Mouse (Mus musculus): ENCODE measurements at regions not wholly inside any gene's neighbourhood (a gene's known extent, or its start where the extent isn't known, plus 50 kb on each side); places are given as distances from the start of the nearest gene placed in this dataset.

DNA sequence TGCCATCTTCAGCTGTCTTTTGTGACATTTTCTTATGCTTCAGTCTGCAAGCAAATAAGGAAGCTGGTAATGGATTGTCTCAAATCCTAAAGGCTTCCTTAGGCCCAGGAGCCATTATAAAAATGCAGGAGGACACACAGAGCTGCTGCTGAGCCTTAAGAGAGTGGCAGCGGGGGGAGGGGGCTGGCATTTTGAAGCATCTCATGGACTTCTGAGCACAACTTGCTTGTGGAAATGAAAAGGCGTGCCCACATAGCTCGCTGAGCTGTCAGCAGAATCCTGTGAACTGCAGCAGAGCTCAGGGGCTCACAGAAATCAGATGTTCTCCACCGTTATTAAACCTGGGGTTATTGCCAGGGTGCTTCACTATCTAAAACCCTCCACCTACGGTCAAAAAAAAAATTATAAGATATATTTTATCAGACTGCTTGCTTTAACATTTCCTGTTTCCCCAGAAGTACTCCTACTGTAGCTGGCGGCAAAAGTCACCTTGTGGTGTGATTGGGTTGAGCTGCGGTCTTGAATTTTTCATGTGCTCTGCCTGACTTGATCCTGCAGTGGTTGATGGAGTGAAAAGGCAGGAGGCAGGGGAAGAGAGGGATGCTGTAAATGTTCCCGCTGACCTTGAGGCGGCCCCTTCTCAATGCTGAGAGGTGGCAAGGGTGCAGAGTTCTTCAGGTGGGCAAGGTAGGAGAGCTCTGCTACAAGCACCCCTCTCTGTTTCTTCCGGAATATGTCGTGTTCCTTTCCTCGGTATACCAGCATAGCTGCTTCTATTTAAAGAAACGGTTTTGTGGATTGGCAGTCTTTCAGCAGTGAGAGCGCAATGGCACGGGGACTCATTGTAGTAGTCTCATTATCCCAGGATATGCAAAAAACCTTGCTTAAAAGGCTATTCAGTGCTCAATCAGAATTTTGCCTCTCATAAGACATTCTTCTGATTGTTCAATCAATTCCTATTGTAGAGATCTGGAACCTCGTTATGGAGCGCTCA is 71.4 kb upstream of the Krr1 start:
- WGBS, result 68% methylated on average over 17 of the region's 17 CpGs
- no peak overlapping the region for H3K4me2 ChIP-seq (replicated peaks)

DNA sequence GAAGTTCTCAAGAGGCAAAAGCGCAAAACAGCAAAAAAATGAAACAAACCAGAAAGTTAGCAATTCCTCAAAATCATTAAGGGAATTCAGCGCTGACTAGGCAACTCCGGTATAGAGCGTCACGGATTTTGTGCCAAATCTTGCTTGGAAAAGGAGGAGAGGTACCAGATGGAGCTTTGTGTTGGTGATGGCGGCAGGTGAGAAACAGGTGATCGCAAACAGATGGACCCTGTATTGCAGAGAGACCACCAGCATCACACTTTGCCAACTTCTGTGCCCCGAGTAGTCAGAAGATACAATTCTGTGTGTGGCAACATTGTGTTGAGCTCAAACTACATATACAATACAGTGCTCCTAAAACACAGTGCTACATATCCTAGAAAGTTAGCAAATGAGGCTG is 68.5 kb upstream of the Krr1 start:
- WGBS, result 88% methylated on average over 8 of the region's 8 CpGs
- H3K9ac ChIP-seq, result no peak overlapping the region
- H3K27me3 ChIP-seq, result no peaks in the 10 kb centered on the region
- no peaks in the 10 kb centered on the region for H3K36me3 ChIP-seq
- no peak overlapping the region for H3K4me2 ChIP-seq (replicated peaks)
- ATAC-seq (ENCODE audit: low FRiP score, low read depth), result no peak
- no peak overlapping the region for H3K27ac ChIP-seq
- no peak overlapping the region for H3K4me3 ChIP-seq
- H3K9me3 ChIP-seq, result no peaks in the 10 kb centered on the region
- 0 out of 2 replicates have a peak, but pooled peaks cover 9% of the 10 kb centered on the region for H3K4me1 ChIP-seq

More for the DNA sequence above, 71.4 kb upstream of the Krr1 start:
- Histone ChIP-seq H3K9me3 (no peaks in the 10 kb centered on the region), H3K4me3 (no peak overlapping the region), H3K4me1 (0 out of 2 replicates have a peak, but pooled peaks cover 9% of the 10 kb centered on the region), H3K36me3 (no peaks in the 10 kb centered on the region), H3K9ac (no peak overlapping the region), H3K27me3 (no peaks in the 10 kb centered on the region), H3K27ac (no peak overlapping the region)
- no peak for ATAC-seq (ENCODE audit: low FRiP score, low read depth)

DNA sequence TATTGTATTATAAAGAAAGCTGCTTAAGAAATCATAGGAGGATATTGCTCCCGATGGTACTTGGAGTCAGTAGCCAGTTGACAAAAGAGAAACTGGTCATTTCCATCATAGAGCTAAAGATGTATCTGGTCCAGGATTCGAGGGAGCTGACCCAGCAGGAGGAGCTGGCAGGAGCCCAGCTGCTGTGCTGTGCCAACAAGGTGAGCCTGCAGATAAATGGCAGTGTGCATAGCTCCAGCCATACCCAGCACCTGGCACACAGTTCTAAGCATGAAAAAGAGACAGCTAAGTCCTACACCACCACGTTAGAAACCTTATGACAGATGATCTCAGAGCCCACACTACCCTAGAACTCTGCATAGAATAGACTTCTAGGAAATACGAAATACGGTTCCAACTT is 64.6 kb upstream of the Krr1 start:
- Histone ChIP-seq H3K9ac (no peak overlapping the region), H3K36me3 (no peaks in the 10 kb centered on the region)
- 85% methylated on average over 5 of the region's 5 CpGs for WGBS

DNA sequence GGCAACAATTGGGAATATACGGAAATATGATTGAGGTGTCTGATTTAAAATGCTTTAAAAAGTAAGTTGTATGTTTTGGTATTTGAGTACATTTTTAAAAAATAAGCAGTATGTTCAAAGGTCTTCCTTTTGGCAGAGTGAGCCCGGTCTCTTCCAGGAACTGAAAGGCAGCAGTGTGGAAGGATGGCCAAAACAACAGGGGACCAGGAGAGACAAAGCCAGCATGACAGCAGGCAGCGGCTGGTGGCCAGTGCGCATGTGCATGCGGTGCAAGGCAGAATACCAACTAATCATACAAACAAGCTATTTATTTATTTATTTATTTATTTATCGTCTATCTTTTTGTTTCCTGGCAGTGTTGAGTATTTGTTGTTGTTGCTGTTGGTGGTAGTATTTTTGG is 59.9 kb upstream of the Krr1 start:
- Histone ChIP-seq H3K9me3 (no peaks in the 10 kb centered on the region), H3K4me1 (no peaks in the 10 kb centered on the region), H3K4me3 (no peak overlapping the region), H3K4me2 (replicated peaks) (no peak overlapping the region), H3K9ac (no peak overlapping the region), H3K27me3 (no peaks in the 10 kb centered on the region), H3K27ac (no peak overlapping the region), H3K36me3 (no peaks in the 10 kb centered on the region)
- WGBS, result 94% methylated on average over 6 of the region's 6 CpGs
- no peak for ATAC-seq (ENCODE audit: low FRiP score, low read depth)

More for the DNA sequence above, 64.6 kb upstream of the Krr1 start:
- Histone ChIP-seq H3K4me3 (no peak overlapping the region), H3K27ac (no peak overlapping the region), H3K4me2 (replicated peaks) (no peak overlapping the region), H3K27me3 (no peaks in the 10 kb centered on the region), H3K4me1 (no peaks in the 10 kb centered on the region), H3K9me3 (no peaks in the 10 kb centered on the region)
- ATAC-seq (ENCODE audit: low FRiP score, low read depth), result no peak

DNA sequence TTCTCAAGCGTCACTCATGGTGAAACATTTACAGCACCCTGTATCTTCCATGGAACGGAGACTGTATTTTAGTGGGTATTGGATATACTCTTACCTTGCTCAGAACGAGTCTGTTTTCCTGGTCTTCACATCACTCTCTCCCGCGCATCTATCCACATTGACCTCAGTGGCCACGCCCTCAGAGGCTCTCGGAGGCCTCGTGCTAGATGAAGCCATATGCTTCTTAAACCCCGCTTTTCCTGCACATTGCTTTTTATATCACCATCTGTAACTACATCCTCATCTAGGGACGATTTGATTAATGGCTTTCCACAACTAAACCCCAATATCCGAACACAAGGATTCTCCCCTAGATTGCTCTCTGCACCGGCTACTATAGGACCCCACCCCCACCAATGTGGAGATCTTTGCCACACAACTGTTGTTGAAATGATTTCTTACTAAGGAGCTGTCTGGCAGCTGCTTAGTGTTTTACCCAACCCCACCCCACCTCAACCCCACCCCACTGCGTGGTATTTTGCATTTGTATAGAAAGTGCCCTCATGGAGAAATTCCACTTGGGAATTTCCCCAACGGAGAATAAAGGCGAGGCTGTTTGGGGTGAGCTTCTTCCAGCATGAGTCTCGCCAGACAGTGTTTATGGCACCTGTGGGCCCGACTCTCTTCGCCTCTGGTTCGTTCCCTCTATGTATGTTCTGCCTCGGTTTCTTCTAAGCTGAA is 59.2 kb upstream of the Krr1 start:
- Histone ChIP-seq H3K36me3 (no peaks in the 10 kb centered on the region), H3K4me1 (no peaks in the 10 kb centered on the region), H3K27me3 (no peaks in the 10 kb centered on the region), H3K4me2 (replicated peaks) (no peak overlapping the region), H3K9me3 (no peaks in the 10 kb centered on the region), H3K4me3 (no peak overlapping the region), H3K9ac (no peak overlapping the region), H3K27ac (no peak overlapping the region)
- ATAC-seq (ENCODE audit: low FRiP score, low read depth), result no peak
- 83% methylated on average over 20 of the region's 20 CpGs for WGBS

DNA sequence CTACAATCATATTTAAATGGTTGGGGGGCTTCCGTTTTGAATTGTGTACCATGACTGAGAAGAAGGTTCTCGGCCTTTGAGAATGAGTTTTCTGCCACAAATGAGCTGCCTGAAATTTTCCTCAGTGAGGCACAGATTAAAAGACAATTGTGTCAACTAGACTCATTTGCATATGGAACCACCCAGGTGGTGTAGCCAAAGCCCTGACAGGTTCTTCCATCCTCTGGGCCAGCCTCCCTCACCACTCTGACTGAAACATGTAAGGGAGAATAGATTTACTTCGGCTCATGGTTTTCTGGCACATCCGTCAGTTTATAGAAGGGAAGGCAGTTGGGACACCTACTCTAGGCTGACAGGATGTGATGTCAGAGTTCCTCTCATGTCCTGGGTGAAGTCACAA is 58.2 kb upstream of the Krr1 start:
- Histone ChIP-seq H3K27me3 (no peaks in the 10 kb centered on the region), H3K4me3 (no peak overlapping the region)
- WGBS, result 88% methylated on average over 4 of the region's 4 CpGs

DNA sequence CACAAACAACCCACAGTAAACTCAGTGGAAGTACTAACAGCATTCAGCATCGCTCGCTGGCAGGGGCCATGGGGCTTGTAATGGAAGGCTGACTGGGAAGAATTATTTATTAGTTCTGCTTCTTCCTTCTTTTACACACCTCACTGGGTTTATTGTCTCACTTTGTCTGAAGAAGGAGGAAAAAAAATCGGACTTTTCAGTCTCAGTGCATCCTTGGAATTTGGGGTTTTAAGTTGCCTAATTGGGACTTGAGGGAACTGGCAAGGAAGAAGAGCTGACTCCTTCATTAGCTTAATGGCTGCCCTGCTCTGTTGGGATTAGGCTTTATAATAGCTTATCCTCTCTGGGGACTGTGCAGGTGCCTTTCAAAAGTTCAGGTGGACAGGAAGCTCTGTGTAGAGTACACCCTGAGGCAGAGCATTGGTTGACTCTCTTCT is 54.4 kb upstream of the Krr1 start:
- Histone ChIP-seq H3K4me1 (peaks cover 9% of the 10 kb centered on the region), H3K4me2 (replicated peaks) (no peak overlapping the region), H3K27me3 (no peaks in the 10 kb centered on the region), H3K9ac (no peak overlapping the region), H3K36me3 (no peaks in the 10 kb centered on the region), H3K9me3 (no peaks in the 10 kb centered on the region), H3K27ac (no peak overlapping the region), H3K4me3 (no peak overlapping the region)
- ATAC-seq (ENCODE audit: low FRiP score, low read depth), result no peak
- WGBS, result 58% methylated on average over 3 of the region's 3 CpGs

More for the DNA sequence above, 58.2 kb upstream of the Krr1 start:
- no peak overlapping the region for H3K4me2 ChIP-seq (replicated peaks)
- no peaks in the 10 kb centered on the region for H3K36me3 ChIP-seq
- H3K4me1 ChIP-seq, result no peaks in the 10 kb centered on the region
- no peak for ATAC-seq (ENCODE audit: low FRiP score, low read depth)
- no peaks in the 10 kb centered on the region for H3K9me3 ChIP-seq
- no peak overlapping the region for H3K9ac ChIP-seq
- H3K27ac ChIP-seq, result no peak overlapping the region

DNA sequence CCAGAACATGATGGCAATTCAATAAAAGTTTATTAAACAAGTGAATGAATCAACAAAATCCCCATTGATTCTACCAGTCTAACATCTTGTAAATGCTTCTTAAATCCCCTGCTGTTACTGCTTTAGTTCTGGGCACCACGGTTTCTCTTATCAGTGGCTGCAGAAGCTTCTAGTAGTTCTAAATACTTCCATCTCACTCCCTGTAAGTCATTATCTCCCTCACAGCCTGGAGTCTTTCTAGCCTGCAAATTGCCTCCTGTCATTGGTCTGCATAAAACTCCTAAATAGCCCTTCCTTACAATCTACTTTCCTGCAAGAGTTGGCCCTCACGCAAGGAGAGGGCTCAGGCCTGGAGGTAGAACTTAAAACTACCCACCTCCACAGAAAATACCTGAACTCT is 53.0 kb upstream of the Krr1 start:
- Histone ChIP-seq H3K36me3 (no peaks in the 10 kb centered on the region), H3K27ac (no peak overlapping the region), H3K4me2 (replicated peaks) (no peak overlapping the region), H3K9me3 (no peaks in the 10 kb centered on the region), H3K9ac (no peak overlapping the region), H3K4me3 (no peak overlapping the region), H3K4me1 (peaks cover 14% of the 10 kb centered on the region), H3K27me3 (no peaks in the 10 kb centered on the region)
- no peak for ATAC-seq (ENCODE audit: low FRiP score, low read depth)
- WGBS, result 61% methylated on average over 2 of the region's 2 CpGs

DNA sequence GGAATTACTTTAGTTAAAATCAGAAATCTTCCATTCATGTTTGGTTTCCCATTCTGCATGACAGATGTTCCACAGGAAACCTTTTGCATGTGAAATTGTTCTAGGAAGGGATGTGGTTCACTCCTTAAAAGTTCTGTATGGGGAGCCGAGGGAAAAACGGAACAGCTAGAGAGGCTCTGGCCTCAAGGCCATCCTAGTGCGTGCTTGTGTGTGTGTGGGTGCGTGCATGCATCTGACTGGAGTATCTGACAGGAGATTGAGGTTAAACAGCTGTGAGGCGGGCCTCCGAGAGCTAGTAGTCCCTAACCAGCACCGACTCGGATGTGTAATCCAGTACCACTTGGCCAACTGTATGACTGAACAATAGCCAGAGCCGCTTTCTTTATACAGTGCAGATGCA is 51.0 kb upstream of the Krr1 start:
- Histone ChIP-seq H3K36me3 (no peaks in the 10 kb centered on the region), H3K9me3 (no peaks in the 10 kb centered on the region), H3K9ac (no peak overlapping the region), H3K4me3 (no peak overlapping the region), H3K27me3 (0 out of 2 replicates have a peak, but pooled peaks cover 4% of the 10 kb centered on the region), H3K27ac (no peak overlapping the region), H3K4me1 (peaks cover 23% of the 10 kb centered on the region), H3K4me2 (replicated peaks) (no peak overlapping the region)
- no peak for ATAC-seq (ENCODE audit: low FRiP score, low read depth)
- 79% methylated on average over 9 of the region's 9 CpGs for WGBS

Data from limb, embryonic 13.5 days (tissue).